ENCODE assay signal across 8 mouse cellular contexts in the genomic region with DNA sequence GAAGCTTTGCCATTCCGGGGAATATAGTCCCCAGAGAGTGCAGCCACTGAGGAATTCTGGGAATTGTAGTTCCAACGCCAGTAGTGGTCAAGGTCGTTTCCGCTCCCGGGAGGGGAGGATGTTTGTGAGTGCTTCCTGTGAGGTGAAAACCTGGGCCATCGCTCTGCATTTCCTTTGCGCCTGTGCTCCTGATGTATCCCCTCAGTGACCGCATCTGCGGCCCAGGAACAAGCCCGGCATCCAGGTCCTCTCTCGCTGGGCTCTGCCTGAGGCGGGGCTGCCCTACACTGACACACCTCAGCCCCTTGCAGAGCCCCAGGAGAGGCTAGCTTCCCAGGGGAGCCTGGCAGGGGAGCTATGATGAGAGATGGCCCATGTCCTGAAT. TPM values are rescaled to one million over a fixed set of nuclear protein-coding genes. Genes with fewer than 3 reads are reported as not detected.
DNase-seq lines count a peak whose midpoint lies in the region; ATAC-seq lines count a peak whose summit lies in the region.

A gene (plus strand): TSS at position 133 of the 385 bp plus-strand sequence.

- peaks cover 10% of the 10 kb centered on the region for H3K4me1 ChIP-seq in hindbrain, embryonic 13.5 days (replicated peaks)

- H3K9ac ChIP-seq in hindbrain, embryonic 13.5 days: peak within 1 kb of the TSS; percentile 82

- H3K27ac ChIP-seq in hindbrain, embryonic 13.5 days: peak within 1 kb of the TSS; percentile 87

- peak; percentile 95 for DNase-seq in R1 (ENCODE audit: low read depth, low spot score)
- peak; percentile 89 to 90 for DNase-seq in cerebellum, postnatal 10 days
- peak; percentile 57 to 68 for DNase-seq in frontal cortex, postnatal 25 days (ENCODE audit: low spot score in 2 of 2)
- peak; percentile 72 to 90 for DNase-seq in layer of hippocampus, postnatal 14 days (ENCODE audit: low spot score in 2 of 2)
- DNase-seq in lung, postnatal 10 days: peak; percentile 85
- DNase-seq in ovary, postnatal 36 days (ENCODE audit: low spot score): peak; percentile 71
- peak; percentile 33 for DNase-seq in urinary bladder, adult 2 months (ENCODE audit: low spot score)

- under 1% methylated on average over 12 of the region's 12 CpGs for WGBS in hindbrain, embryonic 13.5 days

- H3K36me3 ChIP-seq in hindbrain, embryonic 13.5 days: peaks cover 29% of the 10 kb centered on the region

- ATAC-seq in hindbrain, embryonic 13.5 days (ENCODE audit: low FRiP score): peak; percentile 95

- peak within 1 kb of the TSS; percentile 63 for H3K4me3 ChIP-seq in hindbrain, embryonic 13.5 days

- H3K27me3 ChIP-seq in hindbrain, embryonic 13.5 days: no peaks in the 10 kb centered on the region

- H3K9me3 ChIP-seq in hindbrain, embryonic 13.5 days: no peaks in the 10 kb centered on the region

- H3K4me2 ChIP-seq in hindbrain, embryonic 13.5 days: peak within 1 kb of the TSS; percentile 79

RNA-seq across cellular contexts. Expression of the gene that starts here (rescaled TPM):
- polyA plus RNA-seq in hindbrain, embryonic 13.5 days (2015; fragmentation: Nextera tagmentation; extraction: Ambion mirVana): 6.9 and 8.4 TPM in 2 replicates
- 10 to 100 TPM in 1 of 2 experiments, 1 to 10 TPM in 1; 9.7 to 12.5 TPM for total RNA-seq in layer of hippocampus, postnatal 14 days (2021)
- polyA plus RNA-seq in urinary bladder, adult 2 months (2012; rRNA removed): 6.0 and 6.4 TPM in 2 replicates

Comparison
In these comparisons a context has a peak if more than half of its experiments do, and no peak if none do; other contexts are left out.
1. Peak in every context shown above with its lines: DNase-seq, ATAC-seq, H3K4me3 ChIP-seq and H3K27ac ChIP-seq.
2. DNase-seq: peak in every context shown above with its lines; median percentile 95 in R1; 90 in cerebellum, postnatal 10 days; 85 in lung, postnatal 10 days; 81 in layer of hippocampus, postnatal 14 days; 71 in ovary, postnatal 36 days; 62 in frontal cortex, postnatal 25 days; 33 in urinary bladder, adult 2 months.